Mouse (Mus musculus) lung, adult 18-20 months (tissue): Measurements from ENCODE around the gene Ptpn13.
A peak's percentile ranks its signal among the peaks of the same experiment; 100 is the strongest.

Source experiments
- DNase-seq, 2 experiments: peaks; one replicate each; pipeline ENCODE4 v3.0.0; 2022; ENCODE audit warnings: mixed read lengths in 2 of 2

Ptpn13 gene

DNA sequence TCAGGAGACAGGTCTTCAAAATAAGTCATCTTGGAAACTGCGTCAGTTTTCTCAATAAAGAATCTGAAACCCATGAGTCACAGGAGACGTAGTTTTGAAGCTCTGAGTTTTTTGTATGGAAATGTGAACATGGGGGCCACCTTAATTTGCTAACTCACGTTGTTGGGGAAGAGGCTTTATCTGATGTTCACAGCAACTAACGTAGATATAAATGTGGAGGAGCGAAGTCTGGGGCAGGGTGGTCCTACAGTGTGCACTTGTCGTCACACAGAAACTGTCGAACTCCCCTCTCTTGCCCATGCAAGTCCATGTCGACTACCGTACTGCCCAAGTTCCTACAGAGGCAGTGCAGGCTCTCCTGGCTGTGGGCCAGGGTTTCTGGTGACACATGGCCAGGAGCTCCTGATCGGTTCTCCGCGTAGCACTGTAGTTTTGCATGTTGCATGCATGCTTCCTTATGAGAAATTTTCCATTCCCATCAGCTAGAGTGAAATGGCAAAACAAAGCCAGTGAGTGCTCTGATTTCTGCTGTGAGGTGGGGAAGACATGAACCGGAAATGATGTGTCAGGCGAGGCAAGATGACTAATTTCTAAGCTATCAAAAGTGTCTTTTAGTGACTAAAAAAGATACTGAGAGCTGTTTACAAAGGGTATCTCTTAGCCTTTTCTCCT, 93.9 kb downstream of the Ptpn13 start:
- peak; percentile 22 to 58 for DNase-seq

DNA sequence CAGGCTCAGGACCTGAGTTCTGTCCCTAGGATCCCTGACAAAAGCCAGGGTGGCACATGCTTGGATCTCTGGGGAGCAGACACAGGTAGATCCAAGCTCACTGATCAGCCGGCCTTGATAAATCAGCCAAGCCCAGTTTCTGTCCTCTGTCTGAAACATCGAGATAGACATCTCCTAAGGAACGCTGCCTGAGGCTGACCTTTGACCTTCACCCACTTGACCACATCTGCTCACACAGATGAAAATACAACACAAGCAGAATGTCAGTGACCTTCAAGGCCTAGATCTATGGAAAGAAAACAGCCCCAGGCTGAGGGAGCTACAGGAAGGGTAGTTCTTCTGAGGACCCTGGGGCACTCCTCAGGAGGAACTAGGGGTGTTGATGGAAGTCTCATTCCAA, 97.4 kb downstream of the Ptpn13 start:
- DNase-seq = no peak

DNA sequence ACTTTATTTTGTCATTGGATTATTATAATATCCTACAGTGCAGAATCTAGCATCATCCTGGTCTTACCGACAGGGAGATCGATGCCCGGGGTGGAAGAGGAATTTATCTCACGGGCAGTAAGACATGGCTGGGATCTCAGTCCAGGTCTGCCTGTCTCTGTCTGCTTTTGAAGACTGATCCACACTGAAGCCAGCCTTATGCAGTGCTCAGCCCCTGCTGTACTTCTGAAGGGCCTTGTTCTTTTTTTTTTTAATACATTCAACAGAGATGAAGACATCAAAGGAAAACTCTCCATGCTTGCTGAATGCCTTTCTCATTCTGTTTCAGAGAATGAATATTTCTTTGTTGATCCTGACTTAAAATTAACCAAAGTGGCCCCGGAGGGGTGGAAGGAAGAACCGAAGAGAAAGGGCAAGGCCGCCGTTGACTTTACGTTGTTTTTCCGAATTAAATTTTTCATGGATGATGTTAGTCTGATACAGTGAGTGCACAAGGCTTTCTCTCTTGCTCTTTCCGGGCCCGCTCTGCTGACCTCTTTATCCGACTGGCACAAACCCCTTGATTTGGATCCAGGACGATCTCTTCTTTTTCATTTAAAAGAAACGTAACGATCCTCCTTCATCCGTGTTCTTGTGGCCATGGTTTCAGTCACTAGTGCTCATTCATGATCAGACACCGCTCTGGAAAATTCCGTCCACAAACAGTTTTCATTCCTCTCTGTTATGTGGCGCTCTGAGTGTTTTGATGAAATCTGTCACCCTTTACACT, 101.9 kb downstream of the Ptpn13 start:
- DNase-seq = no peak

DNA sequence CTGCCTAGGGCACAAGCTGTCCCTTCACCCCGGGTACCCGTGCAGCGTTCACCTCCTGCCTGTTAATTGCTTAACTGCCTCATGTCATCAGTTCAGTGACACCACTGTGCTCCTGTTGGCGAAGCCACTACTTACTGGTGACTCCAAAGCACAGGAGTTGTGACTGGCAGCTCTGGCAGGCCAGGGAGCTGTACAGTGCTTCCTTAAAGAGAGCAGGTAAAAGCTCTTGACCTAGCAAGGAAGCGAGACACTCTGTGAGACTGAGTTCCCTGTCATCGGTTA, 102.4 kb downstream of the Ptpn13 start:
- DNase-seq = peak in 1 of 2 experiments; percentile 15

DNA sequence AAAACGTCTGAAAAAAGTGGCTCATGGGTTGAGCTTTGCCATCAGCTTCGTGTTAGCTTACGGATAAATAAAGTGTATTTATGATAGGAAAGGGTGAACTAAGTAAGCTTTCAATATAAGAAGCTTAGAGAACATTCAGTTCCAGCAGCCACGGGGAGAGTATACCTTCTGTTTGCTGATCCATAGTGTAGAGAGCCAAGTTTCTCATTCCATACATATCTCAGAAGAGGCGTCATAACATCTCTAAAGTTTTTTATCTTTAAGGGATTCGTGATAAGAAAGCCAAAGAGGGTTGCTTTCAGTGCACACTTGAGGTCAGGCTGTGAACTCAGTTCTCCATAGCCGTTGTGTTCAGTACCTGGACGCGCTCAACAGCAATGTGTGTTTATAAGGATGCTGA, 105.2 kb downstream of the Ptpn13 start:
- peak in 1 of 2 experiments; percentile 8 for DNase-seq

DNA sequence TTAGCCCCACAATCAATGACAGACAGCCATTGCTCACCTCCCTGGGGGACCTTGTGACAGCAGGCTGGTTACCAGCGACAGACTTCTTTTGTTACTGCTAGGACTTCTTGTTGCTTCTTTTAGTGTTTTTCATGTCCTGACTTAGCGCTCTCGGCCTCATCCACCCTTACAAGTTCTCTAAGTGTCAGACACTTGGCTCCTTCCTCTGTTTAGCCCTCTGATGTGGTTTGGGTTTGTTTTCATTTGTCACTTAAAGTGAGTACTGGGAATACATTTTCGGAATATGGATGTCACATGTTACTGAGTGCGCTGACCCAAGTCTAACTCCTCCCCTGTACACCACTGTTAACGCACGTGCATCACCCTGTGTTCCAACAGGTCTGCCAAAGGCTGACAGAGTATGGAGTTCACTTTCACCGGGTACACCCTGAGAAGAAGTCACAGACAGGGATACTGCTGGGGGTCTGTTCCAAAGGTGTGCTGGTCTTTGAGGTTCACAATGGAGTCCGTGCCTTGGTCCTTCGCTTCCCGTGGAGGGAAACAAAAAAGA, 107.9 kb downstream of the Ptpn13 start:
- no peak for DNase-seq

DNA sequence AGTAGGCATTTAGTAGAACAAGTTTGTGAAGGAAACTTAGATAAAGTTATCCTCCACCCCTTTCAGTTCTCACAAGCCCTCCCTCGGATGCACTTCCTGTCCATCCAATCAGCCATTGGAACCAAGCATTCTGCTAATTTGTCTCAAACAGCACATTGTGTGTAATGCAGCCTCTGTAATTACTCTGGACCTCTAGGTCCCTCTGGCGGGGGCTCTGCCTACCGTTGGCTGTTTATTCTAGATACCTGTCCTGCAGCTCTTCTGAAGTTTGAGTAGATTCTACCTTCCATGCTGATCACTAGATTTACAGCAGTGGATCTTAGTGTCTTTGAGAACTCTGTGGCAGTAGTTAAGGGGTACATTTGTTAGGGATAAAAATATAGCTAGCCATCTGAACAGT, 109.5 kb downstream of the Ptpn13 start:
- DNase-seq = no peak

DNA sequence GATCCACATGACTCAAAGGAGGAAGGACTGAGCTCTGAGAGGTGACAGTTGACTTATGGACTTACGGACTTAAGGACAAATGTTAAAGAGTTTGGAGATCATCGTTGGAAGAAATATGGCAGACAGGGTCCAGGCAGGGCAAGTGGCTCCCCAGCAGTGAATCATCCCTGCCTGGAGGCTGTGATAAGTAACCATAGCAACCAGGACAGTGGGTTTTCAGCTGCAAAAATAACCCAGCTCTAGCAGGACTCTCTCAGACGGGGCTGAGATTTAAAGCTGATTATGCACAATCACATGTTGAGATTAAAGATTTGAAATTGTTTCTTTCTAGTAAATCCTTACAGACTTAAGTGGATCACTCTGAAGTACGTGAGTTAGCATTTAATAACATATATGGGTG, 112.4 kb downstream of the Ptpn13 start:
- DNase-seq = no peak

DNA sequence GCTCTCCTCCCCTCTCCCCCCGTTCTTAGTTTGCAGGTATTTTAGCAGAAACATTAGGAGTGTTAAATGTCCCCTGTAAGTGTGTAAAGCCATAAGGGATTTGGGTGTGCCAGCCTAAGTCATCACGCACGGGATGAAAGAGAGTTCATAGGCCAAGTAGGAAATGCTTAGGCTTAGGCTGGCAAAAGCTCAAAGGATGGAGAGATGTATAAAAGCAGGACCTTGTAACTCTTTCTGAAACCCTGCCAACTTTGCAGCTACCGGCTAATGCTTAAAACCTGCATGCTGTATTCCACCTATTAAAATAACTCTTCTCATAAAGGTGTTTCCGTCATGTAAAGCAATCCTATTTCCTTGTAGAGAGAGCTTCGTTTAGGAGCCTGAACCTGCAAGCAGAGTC, 115.6 kb downstream of the Ptpn13 start:
- DNase-seq = no peak

DNA sequence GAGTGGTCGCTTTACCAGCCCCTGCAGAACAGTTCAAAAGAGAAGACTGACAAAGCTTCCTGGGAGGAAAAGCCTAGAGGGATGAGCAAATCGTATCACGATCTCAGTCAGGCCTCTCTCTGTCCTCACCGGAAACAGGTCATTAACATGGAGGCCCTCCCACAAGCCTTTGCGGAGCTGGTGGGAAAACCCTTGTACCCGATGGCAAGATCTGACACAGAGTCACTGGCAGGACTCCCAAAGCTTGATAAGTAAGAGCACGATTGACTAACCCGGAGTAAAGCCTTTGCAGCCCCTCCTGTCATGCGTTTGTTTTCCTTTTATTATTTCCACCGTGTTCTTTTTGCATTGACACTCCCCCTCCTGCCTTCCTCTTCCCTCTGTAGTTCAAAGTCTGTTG, 116.1 kb downstream of the Ptpn13 start:
- no peak for DNase-seq

DNA sequence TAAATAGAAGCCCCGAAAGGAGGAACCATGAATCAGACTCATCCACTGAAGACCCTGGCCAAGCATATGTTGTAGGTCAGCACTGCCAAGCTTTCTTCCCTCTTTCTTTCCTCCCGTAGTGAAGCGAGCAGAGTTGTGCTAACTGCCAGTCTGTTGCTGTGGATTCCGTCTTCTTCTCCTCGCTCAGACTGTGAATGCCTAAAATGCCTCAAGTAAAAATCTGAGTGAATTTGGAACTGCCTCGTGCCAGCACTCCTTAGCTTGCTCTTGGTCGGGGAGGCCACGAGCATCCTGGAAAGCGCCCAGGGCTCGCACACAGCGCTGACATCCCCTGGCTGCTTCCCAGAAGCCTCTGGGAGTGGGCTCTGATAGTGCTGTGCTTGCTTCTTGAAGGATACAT, 116.5 kb downstream of the Ptpn13 start:
- DNase-seq = no peak

DNA sequence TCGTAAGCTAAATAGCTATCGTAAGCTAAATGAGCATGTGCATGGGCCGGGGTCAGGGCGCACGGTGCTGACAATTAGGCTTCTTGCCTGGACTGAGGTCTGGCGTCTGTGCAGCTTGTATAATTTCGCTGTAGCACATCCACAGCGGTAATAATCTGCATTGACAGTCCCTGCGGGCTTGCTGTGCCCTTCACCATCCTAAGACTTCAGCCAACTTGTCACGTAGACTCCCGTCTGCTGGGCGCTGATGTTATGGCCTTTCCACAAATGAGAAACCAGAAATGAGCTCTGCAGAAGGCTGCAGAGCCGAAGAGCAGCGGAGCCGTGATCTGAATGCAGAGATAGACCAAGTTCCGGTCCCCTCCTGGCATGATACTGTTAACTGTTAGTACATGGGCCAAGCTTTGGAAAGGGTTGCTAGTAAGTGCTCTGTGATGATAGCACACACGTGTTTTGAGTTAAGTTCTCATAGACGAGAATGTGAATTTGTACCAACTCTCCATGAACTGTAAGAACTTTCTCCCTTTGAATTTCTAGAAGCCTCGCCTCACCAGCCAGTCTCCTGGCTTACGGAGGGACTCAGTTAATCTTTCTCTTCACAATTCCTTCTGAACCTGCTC, 120.5 kb downstream of the Ptpn13 start:
- DNase-seq = no peak

DNA sequence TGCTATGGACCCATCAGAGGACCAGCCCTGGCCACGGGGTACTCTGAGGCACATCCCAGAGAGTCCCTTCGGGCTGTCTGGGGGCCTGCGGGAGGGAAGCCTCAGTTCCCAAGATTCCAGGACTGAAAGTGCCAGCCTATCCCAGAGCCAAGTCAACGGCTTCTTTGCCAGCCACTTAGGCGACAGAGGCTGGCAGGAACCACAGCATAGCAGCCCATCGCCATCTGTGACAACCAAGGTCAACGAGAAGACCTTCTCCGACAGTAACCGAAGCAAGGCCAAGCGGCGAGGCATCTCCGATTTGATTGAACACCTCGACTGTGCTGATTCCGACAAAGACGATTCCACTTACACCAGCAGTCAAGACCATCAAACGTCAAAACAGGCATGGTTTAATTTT, 129.8 kb downstream of the Ptpn13 start:
- DNase-seq = no peak

DNA sequence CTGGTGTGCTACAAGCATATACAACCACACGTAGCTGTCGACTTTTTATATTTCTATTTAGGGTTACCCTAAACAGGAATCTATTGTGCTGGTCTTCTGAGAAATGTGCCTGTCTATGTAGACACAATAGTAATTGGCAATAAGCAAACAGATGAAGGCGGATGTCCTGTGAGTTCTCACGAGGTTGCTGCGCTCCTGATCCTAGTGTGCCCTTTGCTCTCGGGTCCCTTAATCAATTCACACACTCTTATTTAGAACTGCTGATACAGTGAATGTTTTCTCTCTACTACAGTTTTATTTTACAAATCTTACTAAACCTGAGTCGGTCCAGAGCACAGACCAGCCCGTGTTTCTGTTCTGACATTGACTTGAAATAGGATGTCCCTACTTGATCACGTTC, 135.6 kb downstream of the Ptpn13 start:
- no peak for DNase-seq

DNA sequence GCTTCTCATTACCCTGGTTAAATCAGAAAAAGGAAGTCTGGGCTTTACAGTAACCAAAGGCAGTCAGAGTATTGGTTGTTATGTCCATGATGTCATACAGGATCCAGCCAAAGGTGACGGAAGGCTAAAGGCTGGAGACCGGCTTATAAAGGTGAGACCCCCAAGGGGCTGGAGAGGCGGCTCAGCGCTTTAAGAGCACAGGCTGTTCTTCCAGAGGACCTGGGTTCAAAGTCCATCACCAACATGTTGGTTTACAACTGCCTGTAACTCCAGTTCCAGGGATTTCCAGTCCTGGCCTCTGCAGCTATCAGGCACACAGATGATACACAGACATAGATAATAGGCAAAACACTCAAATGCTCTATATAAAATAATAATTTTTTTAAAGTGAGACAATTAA, 143.0 kb downstream of the Ptpn13 start:
- no peak for DNase-seq

DNA sequence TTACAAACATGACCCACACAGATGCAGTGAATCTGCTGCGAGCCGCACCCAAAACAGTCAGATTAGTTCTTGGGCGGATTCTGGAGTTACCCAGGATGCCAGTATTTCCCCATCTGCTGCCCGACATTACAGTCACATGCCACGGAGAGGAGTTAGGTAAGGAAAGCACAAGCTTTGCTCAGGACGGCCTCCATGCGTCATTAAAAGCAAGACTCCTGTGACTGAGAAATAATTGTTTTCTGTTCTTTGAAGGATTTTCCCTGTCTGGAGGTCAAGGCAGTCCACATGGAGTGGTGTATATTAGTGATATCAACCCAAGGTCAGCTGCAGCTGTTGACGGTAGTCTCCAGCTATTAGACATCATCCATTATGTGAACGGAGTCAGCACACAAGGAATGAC, 144.5 kb downstream of the Ptpn13 start:
- no peak for DNase-seq

DNA sequence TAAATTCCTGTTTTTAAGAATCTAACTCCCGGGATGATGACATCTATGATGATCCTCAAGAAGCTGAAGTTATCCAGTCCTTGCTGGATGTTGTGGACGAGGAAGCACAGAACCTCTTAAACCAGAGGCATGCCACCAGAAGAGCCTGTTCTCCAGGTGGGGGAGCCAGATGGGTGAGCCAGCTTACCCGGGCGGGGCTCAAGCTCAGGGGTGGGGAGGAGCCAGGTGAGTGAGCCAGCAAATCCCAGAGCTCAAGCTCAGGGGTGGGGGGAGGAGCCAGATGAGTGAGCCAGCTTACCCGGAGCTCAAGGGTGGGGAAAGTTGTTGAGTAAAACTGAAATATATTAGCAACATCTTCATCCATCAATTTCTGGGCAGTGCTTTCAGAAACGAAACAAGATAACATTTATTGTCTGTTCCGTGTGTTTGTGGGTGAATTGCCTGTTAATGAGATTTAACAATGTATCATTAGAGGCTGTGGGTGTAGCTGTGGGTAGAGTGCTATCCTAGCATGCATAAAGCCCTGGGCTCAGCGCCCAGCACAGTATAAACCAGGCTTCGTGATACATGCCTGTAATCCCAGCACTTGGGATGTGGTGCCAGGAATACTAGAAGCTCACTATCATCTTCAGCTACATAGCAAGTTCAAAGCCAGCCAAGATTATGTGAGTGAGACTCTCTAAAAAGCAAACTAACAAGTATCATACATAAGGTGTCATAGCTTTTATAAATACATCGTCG, 154.9 kb downstream of the Ptpn13 start:
- DNase-seq = peak; percentile 51 to 68

DNA sequence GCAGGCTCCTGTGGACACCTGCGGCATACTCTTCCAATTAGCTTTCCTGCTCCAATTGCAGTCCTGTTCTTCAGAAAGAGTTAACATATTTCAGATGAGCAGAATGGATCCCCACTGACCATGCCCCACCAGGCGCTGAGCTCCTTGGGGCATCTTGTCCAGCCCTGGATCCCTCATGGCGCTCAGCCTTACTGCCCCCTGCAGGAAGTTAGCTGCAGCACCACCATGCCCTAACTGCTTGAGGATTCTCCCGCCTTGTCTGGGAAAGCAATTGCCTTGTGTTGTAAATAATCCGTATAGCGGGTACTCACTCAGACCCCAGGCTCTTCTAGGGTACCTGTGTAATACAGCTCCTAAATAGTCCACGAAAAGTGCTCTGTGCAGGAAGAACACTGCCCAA, 162.2 kb downstream of the Ptpn13 start:
- no peak for DNase-seq

DNA sequence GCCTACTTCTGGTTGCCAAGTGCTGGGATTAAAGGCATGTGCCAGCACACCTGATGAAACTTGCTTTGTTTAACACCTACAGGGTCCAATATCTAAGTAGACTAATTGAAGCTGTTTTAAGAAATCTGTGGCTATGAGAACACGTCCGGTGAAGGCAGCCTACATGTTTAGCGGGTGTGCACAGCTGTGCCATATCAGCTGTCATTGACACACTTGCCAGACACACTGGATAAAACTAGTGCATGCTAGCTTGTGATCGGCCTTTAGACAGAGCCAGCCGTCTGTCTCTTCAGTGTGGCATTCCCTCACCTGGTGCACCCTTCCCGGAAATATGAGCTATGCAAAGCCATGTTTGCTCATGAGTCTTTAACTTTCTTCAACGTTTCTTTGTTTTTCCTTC, 166.9 kb downstream of the Ptpn13 start:
- no peak for DNase-seq

DNA sequence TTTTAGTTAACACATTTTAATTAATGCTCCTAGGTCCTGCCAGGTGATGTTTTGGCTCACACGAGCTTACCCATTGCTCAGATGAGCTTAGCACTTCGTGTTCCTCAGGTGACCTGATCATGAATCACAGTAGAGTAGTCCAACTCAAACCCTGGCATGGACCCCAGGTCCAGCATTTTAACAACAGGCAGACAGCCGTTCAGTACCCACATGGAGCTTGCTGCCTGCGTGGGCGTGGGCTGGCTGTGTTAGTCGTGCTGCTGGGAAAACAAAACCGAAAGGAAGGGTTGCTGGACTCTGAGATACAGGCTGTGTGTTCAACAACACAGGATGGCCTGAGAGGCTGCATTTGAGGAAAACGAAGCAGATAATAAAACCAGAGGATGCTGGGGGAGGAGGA, 167.7 kb downstream of the Ptpn13 start:
- no peak for DNase-seq

DNA sequence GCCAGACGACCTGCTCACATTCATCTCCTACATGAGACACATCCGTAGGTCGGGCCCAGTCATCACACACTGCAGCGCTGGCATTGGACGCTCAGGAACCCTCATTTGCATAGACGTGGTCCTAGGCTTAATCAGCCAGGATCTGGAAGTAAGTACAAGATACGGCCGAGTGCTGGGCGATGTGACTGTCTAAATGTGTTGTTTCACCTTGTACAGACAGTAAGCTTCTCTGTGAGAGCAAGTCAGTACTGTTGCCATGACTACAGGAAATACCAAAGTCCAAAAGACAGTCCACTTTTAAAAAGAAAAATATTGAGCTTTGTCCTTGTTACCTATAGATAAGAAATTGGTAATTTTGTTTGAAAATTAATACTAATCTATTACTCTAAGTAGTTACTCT, 168.6 kb downstream of the Ptpn13 start:
- DNase-seq = no peak

DNA sequence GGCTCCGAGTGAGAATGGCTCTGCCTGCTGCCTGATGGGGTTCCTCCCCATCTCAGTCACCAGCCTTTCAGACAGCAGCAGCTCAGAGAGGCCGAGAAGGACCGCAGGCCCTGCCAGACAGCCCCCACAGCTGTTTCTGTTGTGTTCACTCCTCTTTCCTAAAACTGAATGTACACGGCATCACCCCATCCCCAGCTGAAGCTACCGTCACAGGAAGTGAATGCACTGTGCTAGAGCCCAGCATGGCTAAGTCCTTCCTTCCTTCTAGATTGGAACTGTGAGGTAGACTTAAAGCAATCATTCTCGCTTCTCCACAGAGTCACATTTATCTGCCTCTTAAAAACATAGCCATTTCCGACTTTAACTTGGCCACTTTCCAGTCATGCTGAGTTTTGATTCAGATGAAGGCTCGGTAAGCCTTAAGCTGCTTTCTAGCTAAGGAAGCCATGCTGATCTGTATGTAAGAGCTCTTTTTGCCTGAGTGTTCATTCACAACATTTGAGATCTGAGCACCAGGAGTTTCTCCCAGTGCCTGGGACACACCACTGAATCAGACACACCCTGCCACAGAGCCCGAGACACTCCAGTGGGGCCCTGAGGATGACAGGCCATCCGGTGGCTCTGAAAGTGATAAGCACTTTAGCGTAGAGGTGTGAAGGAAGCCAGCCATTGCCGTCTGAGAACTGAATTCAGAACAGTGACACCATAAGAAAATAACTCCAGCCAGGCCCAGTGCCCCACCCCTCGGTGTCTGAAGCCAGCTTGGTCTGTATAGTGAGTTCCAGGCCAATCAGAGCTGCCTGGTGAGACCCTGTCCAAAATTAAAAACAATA, 170.6 kb downstream of the Ptpn13 start:
- DNase-seq = no peak
